Mouse (Mus musculus): ENCODE data around the gene Slc16a10. TPM values are rescaled to one million over a fixed set of nuclear protein-coding genes. Genes with fewer than 3 reads are reported as not detected.

Slc16a10 gene
- 13.6 and 17.1 TPM in 2 replicates for total RNA-seq (2023)

DNA sequence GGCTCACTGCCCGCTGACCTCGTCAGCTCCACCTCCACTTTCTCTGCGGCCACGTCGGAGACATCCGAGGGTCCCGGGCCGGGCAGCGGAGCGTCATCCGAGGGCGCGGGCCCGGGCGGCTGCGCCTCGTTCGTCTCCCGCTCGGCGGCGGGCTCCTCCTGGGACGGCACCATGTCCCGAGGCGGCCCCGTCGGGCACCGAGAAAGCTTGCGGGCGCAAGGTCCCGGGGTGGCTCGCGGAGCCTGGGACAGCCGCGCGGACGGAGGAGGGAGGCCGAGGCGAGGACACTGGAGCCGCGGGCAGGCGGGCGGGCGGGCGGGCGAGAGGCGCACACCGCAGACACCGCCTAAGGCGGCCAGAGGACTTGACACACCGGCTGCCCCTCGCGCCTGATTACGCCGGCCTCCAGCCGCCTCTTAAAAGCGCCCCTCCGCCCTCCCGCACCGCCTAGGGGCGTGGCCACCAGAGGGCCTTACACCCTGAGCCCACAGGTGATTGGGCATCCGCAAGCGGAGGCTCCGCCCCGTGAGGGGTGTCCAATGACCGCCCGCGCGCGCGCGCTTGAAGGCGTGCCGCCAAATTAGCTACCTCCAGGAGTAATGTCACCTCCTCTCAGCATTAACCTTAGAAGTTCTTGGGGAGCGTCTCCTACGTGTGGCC lies at the start of gene Slc16a10:
Gene Slc16a10 (minus strand): TSS at position 395 of the 660 bp plus-strand sequence.

DNA sequence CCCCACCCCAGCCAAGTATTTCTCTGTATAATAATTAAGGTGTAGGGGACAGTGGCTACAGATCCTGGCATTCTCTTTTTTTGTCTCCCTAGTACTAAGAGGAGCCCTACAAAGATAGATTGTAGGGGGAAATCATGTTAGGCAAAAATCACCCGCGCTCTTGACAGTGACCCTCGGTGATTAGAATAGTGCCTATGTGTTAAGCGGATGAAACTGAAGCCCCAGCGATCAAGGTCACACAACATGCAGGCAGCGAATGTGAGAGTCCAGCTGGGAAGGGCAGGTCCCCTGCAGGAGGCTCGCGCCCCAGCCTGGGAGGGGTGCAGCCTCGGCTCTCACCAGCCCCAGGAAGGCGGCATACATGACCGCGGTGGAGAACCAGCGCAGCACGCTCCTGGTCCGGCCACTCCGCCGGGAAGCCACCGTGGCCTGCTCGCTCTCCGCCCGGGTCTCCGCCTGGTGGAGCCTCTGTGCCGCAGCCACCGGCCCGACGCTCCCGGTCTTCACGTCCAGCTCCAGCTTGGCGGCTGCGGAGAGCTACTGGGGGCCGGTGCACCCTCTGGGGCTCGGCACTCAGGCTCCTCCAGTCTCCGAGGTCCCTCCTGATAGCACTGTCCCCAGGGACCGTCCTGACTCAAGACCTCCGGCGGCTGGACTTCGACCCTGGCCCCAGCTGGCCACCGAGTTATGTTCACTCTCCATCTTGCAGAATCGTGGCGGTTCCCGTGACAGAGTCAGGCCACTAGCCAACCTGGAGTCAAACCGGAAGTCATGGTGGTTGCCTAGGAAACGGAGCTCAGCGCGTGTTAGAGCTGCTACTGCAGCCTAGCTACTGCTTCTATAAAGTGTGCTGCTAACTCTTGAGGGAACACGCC lies 117.3 kb downstream of the Slc16a10 start, which contains the start of gene Mfsd4b1:
Gene Mfsd4b1 (minus strand): TSS at position 715 of the 875 bp plus-strand sequence.

DNA sequence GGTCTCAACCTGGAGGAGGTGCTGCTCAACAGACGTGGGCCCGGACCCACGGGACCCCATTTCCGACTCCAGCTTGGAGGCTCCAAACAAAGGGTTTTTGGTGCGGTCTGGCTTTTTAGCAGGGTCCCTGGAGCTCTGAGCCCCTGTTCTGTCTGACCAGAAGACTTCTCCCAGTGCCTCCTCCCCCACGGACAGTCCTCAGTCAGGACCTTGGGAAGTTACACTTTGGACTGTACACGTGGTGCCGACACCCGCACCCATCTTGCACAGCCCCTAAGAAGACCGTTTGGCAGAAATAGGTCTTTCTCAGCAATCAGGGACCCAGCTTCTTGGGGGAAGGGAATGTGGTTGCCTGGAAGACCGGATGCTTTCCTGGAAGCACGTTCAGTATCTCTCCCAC lies 155.6 kb downstream of the Slc16a10 start, which contains the start of gene Mfsd4b5:
Gene Mfsd4b5 (minus strand): TSS at position 181 of the 400 bp plus-strand sequence.

Other genes with a start within 250 kb of the Slc16a10 start
- gene Mfsd4b4, start 243.0 kb downstream of the Slc16a10 start, total RNA-seq (2023), result 0.88 and 1.1 TPM in 2 replicates
- not detected in 2 replicates for gene Mfsd4b2, start 215.3 kb downstream of the Slc16a10 start, total RNA-seq (2023)
- gene Mfsd4b3, start 182.1 kb downstream of the Slc16a10 start, total RNA-seq (2023), result 0.35 and 0.82 TPM in 2 replicates
- gene Mfsd4b5, start 155.6 kb downstream of the Slc16a10 start, total RNA-seq (2023), result 0.61 and 1.1 TPM in 2 replicates
- not detected in 2 replicates for gene Mfsd4b1, start 117.0 kb downstream of the Slc16a10 start, total RNA-seq (2023)
- gene Rpf2, start 104.8 kb upstream of the Slc16a10 start, total RNA-seq (2023), result 5.0 and 6.6 TPM in 2 replicates
- gene Gtf3c6, start 115.8 kb upstream of the Slc16a10 start, total RNA-seq (2023), result 7.7 and 10.2 TPM in 2 replicates
- 19.6 and 28.7 TPM in 2 replicates for gene Amd1, start 159.9 kb upstream of the Slc16a10 start, total RNA-seq (2023)
- 32.1 and 34.0 TPM in 2 replicates for gene Cdk19, start 197.3 kb upstream of the Slc16a10 start, total RNA-seq (2023)

Measured in neutrophil, adult 65 days (primary cell).